ENCODE assay signal across 25 mouse cellular contexts in genomic region chr10:24824621-24825020, GRCm38 (mm10). TPM values are rescaled to one million over a fixed set of nuclear protein-coding genes. Genes with fewer than 3 reads are reported as not detected.
DNase-seq lines count a peak whose midpoint lies in the region; ATAC-seq lines count a peak whose summit lies in the region.
"Had no signal": no experiment of that assay in that cellular context is flagged by ENCODE, and none has a peak within 500 bp of the region (broad histone marks: within the 10 kb centered on the region; RNA-seq: fewer than 3 reads in every experiment).

No protein-coding gene starts in this region.

- H3K4me2 ChIP-seq in heart, embryonic 11.5 days = no peak overlapping the region
- no peak overlapping the region for H3K4me2 ChIP-seq in liver, embryonic 12.5 days
- H3K4me2 ChIP-seq in liver, embryonic 11.5 days = no peak overlapping the region
- H3K4me2 ChIP-seq in midbrain, embryonic 15.5 days = no peak overlapping the region
- H3K4me2 ChIP-seq in midbrain, embryonic 11.5 days = no peak overlapping the region
- H3K4me2 ChIP-seq: embryonic facial prominence, embryonic 12.5 days; heart, embryonic 15.5 days; hindbrain, embryonic 12.5 days; hindbrain, embryonic 15.5 days had no signal

- H3K9ac ChIP-seq in heart, embryonic 11.5 days (ENCODE audit: low read depth, low read length) = no peak overlapping the region
- no peak overlapping the region for H3K9ac ChIP-seq in liver, embryonic 12.5 days
- no peak overlapping the region for H3K9ac ChIP-seq in liver, embryonic 11.5 days (ENCODE audit: low read depth, low read length)
- no peak overlapping the region for H3K9ac ChIP-seq in midbrain, embryonic 15.5 days
- H3K9ac ChIP-seq in midbrain, embryonic 11.5 days (ENCODE audit: low read length) = no peak overlapping the region
- H3K9ac ChIP-seq: embryonic facial prominence, embryonic 12.5 days; embryonic facial prominence, embryonic 15.5 days; forebrain, postnatal 0 days; heart, embryonic 15.5 days; hindbrain, embryonic 12.5 days; hindbrain, embryonic 15.5 days had no signal

- no peak overlapping the region for H3K27ac ChIP-seq in heart, embryonic 11.5 days (ENCODE audit: low read depth, low read length)
- 0 out of 2 replicates have a peak overlapping the region, but pooled peaks have one; percentile 26 for H3K27ac ChIP-seq in liver, embryonic 12.5 days
- no peak overlapping the region for H3K27ac ChIP-seq in liver, embryonic 11.5 days (ENCODE audit: low read depth, low read length)
- H3K27ac ChIP-seq in midbrain, embryonic 15.5 days = no peak overlapping the region
- H3K27ac ChIP-seq in midbrain, embryonic 11.5 days (ENCODE audit: low read depth, low read length) = no peak overlapping the region
- H3K27ac ChIP-seq: embryonic facial prominence, embryonic 12.5 days; embryonic facial prominence, embryonic 15.5 days; heart, embryonic 10.5 days; hindbrain, embryonic 12.5 days; hindbrain, embryonic 15.5 days had no signal

- DNase-seq in heart, adult 11 months = peak; percentile 92
- DNase-seq in liver, embryonic 11.5 days (ENCODE audit: low spot score) = no peak
- DNase-seq in midbrain, embryonic 11.5 days (ENCODE audit: low spot score, missing footprints) = no peak
- DNase-seq: adrenal gland, postnatal 10 days; adrenal gland, postnatal 36 days; cerebellum, adult 11 months; cerebellum, adult 2 months; cerebellum, adult 9-11 months; cerebellum, postnatal 25 days; forebrain, postnatal 0 days; gastrocnemius, postnatal 10 days; gastrocnemius, postnatal 36 days had no signal

- no peaks in the 10 kb centered on the region for H3K36me3 ChIP-seq in heart, embryonic 11.5 days (ENCODE audit: control insufficient read depth, insufficient read depth, low read length)
- H3K36me3 ChIP-seq in liver, embryonic 12.5 days = no peaks in the 10 kb centered on the region
- no peaks in the 10 kb centered on the region for H3K36me3 ChIP-seq in liver, embryonic 11.5 days (ENCODE audit: control insufficient read depth, insufficient read depth, low read length)
- no peaks in the 10 kb centered on the region for H3K36me3 ChIP-seq in midbrain, embryonic 15.5 days (replicated peaks)
- H3K36me3 ChIP-seq in midbrain, embryonic 11.5 days (ENCODE audit: control insufficient read depth, insufficient read depth, low read length) = no peaks in the 10 kb centered on the region
- H3K36me3 ChIP-seq: embryonic facial prominence, embryonic 12.5 days; embryonic facial prominence, embryonic 15.5 days; G1E; heart, embryonic 10.5 days; heart, embryonic 15.5 days; hindbrain, embryonic 12.5 days; hindbrain, embryonic 15.5 days had no signal

- ATAC-seq in heart, embryonic 11.5 days (replicated peaks; ENCODE audit: insufficient number of reproducible peaks, low FRiP score, low TSS enrichment) = no peak
- ATAC-seq in liver, embryonic 12.5 days = no peak
- no peak for ATAC-seq in liver, embryonic 11.5 days (replicated peaks; ENCODE audit: low FRiP score)
- peak; percentile 53; the same call in 1 of the 2 replicates for ATAC-seq in midbrain, embryonic 15.5 days (replicated peaks)
- no peak for ATAC-seq in midbrain, embryonic 11.5 days (ENCODE audit: low FRiP score)
- ATAC-seq: forebrain, embryonic 14.5 days; forebrain, postnatal 0 days; Patski had no signal

- 82% methylated on average over 8 of the region's 8 CpGs for WGBS in heart, embryonic 11.5 days (ENCODE audit: insufficient replicate concordance)
- WGBS in liver, embryonic 12.5 days (ENCODE audit: insufficient replicate concordance) = 84% methylated on average over 8 of the region's 8 CpGs
- WGBS in liver, embryonic 11.5 days = 90% methylated on average over 8 of the region's 8 CpGs
- WGBS in midbrain, embryonic 15.5 days = 82% methylated on average over 8 of the region's 8 CpGs
- 95% methylated on average over 8 of the region's 8 CpGs for WGBS in midbrain, embryonic 11.5 days

- no peaks in the 10 kb centered on the region; the same call in 1 of the 2 replicates for H3K4me1 ChIP-seq in heart, embryonic 11.5 days (ENCODE audit: control insufficient read depth, insufficient read depth, low read length)
- peaks cover 75% of the 10 kb centered on the region for H3K4me1 ChIP-seq in liver, embryonic 12.5 days
- H3K4me1 ChIP-seq in liver, embryonic 11.5 days (replicated peaks; ENCODE audit: control insufficient read depth, insufficient read depth, low read length) = peaks cover 6% of the 10 kb centered on the region
- peaks cover 8% of the 10 kb centered on the region; the same call in 1 of the 2 replicates for H3K4me1 ChIP-seq in midbrain, embryonic 15.5 days
- peaks cover 5% of the 10 kb centered on the region; the same call in 1 of the 2 replicates for H3K4me1 ChIP-seq in midbrain, embryonic 11.5 days (ENCODE audit: control insufficient read depth, insufficient read depth, low read length)
- H3K4me1 ChIP-seq: heart, embryonic 10.5 days had no signal

- no peaks in the 10 kb centered on the region for H3K27me3 ChIP-seq in heart, embryonic 11.5 days (ENCODE audit: control insufficient read depth, insufficient read depth, low read length)
- 0 out of 2 replicates have a peak, but pooled peaks cover under 1% of the 10 kb centered on the region for H3K27me3 ChIP-seq in liver, embryonic 12.5 days (replicated peaks)
- no peaks in the 10 kb centered on the region for H3K27me3 ChIP-seq in liver, embryonic 11.5 days (replicated peaks; ENCODE audit: control insufficient read depth, insufficient read depth, low read length)
- no peaks in the 10 kb centered on the region for H3K27me3 ChIP-seq in midbrain, embryonic 15.5 days (replicated peaks)
- H3K27me3 ChIP-seq in midbrain, embryonic 11.5 days (ENCODE audit: control insufficient read depth, insufficient read depth, low read length) = no peaks in the 10 kb centered on the region
- H3K27me3 ChIP-seq: CH12.LX; embryonic facial prominence, embryonic 12.5 days; embryonic facial prominence, embryonic 15.5 days; heart, embryonic 15.5 days; hindbrain, embryonic 12.5 days; hindbrain, embryonic 15.5 days had no signal

- H3K4me3 ChIP-seq in heart, embryonic 11.5 days (ENCODE audit: low read depth, low read length) = no peak overlapping the region
- no peak overlapping the region for H3K4me3 ChIP-seq in liver, embryonic 12.5 days
- no peak overlapping the region for H3K4me3 ChIP-seq in liver, embryonic 11.5 days (ENCODE audit: low read depth, low read length)
- no peak overlapping the region for H3K4me3 ChIP-seq in midbrain, embryonic 15.5 days
- no peak overlapping the region for H3K4me3 ChIP-seq in midbrain, embryonic 11.5 days (ENCODE audit: low read depth, low read length)
- H3K4me3 ChIP-seq: embryonic facial prominence, embryonic 12.5 days; embryonic facial prominence, embryonic 15.5 days; heart, embryonic 10.5 days; heart, embryonic 15.5 days; hindbrain, embryonic 12.5 days; hindbrain, embryonic 15.5 days had no signal

- no peaks in the 10 kb centered on the region for H3K9me3 ChIP-seq in heart, embryonic 11.5 days (replicated peaks; ENCODE audit: control insufficient read depth, low read length)
- no peaks in the 10 kb centered on the region for H3K9me3 ChIP-seq in liver, embryonic 12.5 days (replicated peaks)
- no peaks in the 10 kb centered on the region for H3K9me3 ChIP-seq in liver, embryonic 11.5 days (ENCODE audit: control insufficient read depth, low read length)
- no peaks in the 10 kb centered on the region for H3K9me3 ChIP-seq in midbrain, embryonic 15.5 days
- no peaks in the 10 kb centered on the region for H3K9me3 ChIP-seq in midbrain, embryonic 11.5 days (ENCODE audit: control insufficient read depth, low read length)
- H3K9me3 ChIP-seq: embryonic facial prominence, embryonic 12.5 days; embryonic facial prominence, embryonic 15.5 days; G1E; heart, embryonic 10.5 days; heart, embryonic 15.5 days; hindbrain, embryonic 12.5 days; hindbrain, embryonic 15.5 days had no signal

RNA-seq across cellular contexts. Expression of gene Enpp3, which starts 18.0 kb away (rescaled TPM):
- 2.0 and 2.1 TPM in 2 replicates for polyA plus RNA-seq in heart, embryonic 11.5 days (2014; fragmentation: Nextera tagmentation; extraction: Ambion mirVana)
- 1.3 and 2.1 TPM in 2 replicates for polyA plus RNA-seq in liver, embryonic 12.5 days (2016; fragmentation: Nextera tagmentation; extraction: Ambion mirVana)
- polyA plus RNA-seq in liver, embryonic 11.5 days (2014; fragmentation: Nextera tagmentation; extraction: Ambion mirVana) = 2.2 and 2.4 TPM in 2 replicates
- polyA plus RNA-seq in midbrain, embryonic 15.5 days (2015; fragmentation: Nextera tagmentation; extraction: Ambion mirVana) = 3.7 and 4.5 TPM in 2 replicates
- 8.1 and 8.9 TPM in 2 replicates for polyA plus RNA-seq in midbrain, embryonic 11.5 days (2014; fragmentation: Nextera tagmentation; extraction: Ambion mirVana)
- polyA plus RNA-seq: G1E had no signal

RNA-seq across cellular contexts. Expression of gene Med23, which starts 45.2 kb away (rescaled TPM):
- polyA plus RNA-seq in heart, embryonic 11.5 days (2014; fragmentation: Nextera tagmentation; extraction: Ambion mirVana) = 17.7 and 18.4 TPM in 2 replicates
- polyA plus RNA-seq in liver, embryonic 12.5 days (2016; fragmentation: Nextera tagmentation; extraction: Ambion mirVana) = 11.3 and 11.6 TPM in 2 replicates
- 20.0 and 22.0 TPM in 2 replicates for polyA plus RNA-seq in liver, embryonic 11.5 days (2014; fragmentation: Nextera tagmentation; extraction: Ambion mirVana)
- polyA plus RNA-seq in midbrain, embryonic 15.5 days (2015; fragmentation: Nextera tagmentation; extraction: Ambion mirVana) = 28.7 and 29.1 TPM in 2 replicates
- 31.2 TPM in 2 replicates for polyA plus RNA-seq in midbrain, embryonic 11.5 days (2014; fragmentation: Nextera tagmentation; extraction: Ambion mirVana)
